Mouse (Mus musculus): ENCODE results near the gene Nkx3-2.

- TF ChIP-seq POLR2A (IDR thresholded peaks at IDR 0.05; ENCODE audit: control insufficient read depth, low read depth, low read length) (no peak), CTCF (IDR thresholded peaks at IDR 0.05; ENCODE audit: control insufficient read depth, insufficient read depth, insufficient replicate concordance, low read depth, low read length) (no peak)
Measured at GRCm38 (mm10) chr5:41761509-41762140, 2.7 kb downstream of the Nkx3-2 start.
